Mouse (Mus musculus): ENCODE measurements around the gene H2afy.
"Not testable (repeated sequence)": the region's sequence is repeated elsewhere in the genome, so short reads cannot be mapped to it uniquely, and the experiment has no call there.

DNA sequence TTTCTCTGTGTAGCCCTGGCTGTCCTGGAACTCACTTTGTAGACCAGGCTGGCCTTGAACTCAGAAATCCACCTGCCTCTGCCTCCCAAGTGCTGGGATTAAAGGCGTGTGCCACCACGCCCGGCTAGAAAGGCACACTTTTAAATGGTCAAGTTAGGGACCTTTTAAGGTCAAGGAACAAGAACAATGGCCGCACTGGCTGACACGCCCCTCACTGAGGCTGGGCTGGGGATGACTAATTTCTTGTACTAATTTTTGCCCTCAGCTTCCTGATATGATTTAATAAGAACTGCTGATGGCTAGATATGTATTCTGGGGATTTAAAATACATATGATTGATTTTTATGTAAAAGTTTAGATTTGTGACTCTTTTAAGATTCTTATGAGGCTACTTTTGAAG is 108.2 kb downstream of the H2afy start:
- not testable (repeated sequence) for TF ChIP-seq CTCF (IDR thresholded peaks at IDR 0.05; ENCODE audit: low read depth, low read length); POLR2A (IDR thresholded peaks at IDR 0.05; ENCODE audit: insufficient read depth, low read length)
